Mouse (Mus musculus) 3T3-L1 (cell line): ENCODE measurements around the gene Mvk.

ENCODE experiments used
- DNase-seq: peaks from one replicate; pipeline ENCODE4 v3.0.0-alpha.2; 2015; ENCODE audit warnings: low read depth, low spot score

Mvk gene

DNA sequence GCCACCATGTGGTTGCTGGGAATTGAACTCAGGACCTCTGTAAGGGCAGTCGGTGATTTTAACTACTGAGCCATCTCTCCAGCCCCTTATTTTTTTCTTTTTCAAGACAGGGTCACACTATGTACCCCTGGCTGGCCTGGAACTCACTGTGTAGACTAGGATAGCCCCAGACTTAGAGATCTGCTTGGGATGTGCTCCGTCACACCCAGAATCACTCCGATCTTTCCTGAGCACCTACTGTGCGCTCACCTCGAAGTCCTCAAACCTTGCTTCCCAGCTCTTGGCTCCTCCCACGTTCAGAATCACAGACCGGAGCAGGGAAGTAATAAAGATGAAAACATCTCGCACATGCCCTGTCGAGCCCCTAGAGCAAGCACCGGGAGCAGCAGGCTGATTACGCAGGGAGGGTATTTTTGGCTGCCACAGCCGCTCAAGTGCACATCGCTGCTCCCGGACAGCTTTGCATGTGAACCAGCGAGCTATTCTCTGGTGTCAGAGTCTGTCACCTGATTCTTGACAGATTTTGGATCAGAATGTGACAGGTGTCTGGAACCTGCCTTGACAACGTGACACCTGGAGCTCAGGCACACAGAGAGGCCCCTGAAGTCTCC lies 13.0 kb downstream of the Mvk start:
- no peak for DNase-seq

DNA sequence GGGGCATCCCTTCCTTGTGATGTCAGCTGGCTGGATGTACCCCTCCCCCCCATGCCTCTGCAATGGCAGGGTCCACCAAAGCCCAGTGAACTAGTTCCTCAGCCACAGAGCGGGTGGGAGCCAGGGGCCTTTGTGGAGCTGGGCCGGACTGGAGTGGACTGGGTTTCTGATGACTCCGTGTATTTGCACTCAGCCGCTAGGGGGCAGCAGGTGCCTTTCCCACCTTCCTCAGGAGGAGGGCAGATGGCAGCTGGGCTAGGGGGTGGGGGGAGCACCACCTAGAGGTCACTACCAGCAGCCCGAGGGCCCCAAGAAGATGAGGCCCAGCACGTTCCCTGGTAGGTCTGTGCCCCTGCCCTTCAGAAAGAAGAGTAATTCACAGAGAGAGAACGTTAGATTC lies 17.2 kb downstream of the Mvk start:
- peak; percentile 82 for DNase-seq

DNA sequence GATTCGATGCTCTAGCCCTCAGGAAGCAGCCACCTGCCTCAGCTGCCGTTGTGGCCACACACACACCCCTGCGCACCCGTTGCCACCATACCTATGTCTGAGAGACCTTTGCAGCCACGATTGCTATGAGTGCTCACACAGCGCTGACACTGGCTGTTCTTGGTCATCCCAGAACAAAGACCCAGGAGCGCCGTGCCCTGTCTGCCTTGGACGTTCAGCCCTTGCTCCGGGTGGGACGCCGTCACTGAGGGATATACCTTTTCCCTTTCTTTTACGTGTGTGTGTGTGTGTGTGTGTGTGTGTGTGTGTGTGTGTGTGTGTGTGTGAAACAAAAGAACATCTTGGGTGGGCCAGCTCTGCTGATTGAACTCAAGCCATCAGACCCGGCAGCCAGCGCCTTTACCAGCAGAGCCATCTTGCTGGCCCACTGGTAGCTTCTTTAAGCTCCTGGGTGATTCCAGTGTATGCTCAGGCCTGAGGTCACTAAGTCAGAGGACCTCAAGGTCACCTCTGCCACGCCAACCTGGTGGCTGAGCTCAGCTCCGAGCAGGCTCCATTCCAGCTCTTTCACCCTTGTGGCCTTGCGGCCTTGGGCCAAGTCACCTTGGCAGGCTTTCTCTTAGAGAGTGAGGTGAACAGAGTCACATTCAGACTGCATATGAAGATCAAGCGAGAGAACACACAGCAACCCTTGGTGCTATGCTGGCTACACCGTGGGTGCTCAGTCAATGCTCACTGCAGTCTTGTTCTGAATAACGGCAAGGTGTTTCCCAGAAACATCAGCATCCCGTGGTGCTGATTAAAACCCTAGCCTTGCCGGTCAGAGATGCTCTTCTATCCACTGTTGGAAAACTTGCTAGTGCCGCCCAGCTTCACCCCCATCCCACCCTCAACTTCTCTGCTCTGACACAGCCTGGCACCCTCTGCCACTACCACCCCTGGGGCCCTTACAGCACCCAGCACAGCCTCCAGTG lies 18.3 kb downstream of the Mvk start:
- DNase-seq = no peak

DNA sequence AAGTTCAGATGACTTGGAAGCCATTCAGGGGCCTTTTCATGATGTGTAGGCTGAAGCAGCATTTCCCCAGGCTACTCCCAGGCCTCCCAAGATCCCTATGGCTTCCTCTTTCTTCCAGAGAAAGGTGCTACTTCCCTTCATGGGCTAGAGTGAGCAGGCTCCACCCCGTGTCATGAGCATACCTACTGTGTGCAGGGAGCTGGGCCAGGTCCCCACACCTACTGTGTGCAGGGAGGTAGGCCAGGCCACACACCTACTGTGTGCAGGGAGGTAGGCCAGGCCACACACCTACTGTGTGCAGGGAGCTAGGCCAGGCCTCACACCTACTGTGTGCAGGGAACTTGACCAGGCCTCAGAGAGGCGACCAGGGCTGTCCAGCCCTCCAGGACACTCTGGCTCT lies 20.5 kb downstream of the Mvk start:
- no peak for DNase-seq

DNA sequence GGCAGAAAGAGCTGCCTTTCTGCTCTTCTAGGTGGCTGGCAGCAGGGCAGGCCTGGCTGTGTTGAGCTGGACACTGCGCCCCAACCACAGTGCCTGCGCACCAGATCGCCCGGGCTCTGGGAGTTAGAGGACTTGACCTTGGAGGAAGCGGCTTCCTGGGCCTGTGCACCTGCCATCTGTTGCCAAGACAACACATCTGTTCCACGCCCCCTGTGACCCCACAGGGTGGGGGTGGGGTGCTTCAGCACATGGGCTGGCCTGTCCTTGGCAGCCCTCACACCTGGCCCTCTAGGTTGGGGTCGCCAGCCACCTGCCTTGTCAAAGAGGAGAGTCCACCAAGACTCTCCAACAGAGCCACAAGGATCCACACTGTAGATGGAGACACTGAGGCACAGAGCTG lies 21.6 kb downstream of the Mvk start:
- DNase-seq = no peak

DNA sequence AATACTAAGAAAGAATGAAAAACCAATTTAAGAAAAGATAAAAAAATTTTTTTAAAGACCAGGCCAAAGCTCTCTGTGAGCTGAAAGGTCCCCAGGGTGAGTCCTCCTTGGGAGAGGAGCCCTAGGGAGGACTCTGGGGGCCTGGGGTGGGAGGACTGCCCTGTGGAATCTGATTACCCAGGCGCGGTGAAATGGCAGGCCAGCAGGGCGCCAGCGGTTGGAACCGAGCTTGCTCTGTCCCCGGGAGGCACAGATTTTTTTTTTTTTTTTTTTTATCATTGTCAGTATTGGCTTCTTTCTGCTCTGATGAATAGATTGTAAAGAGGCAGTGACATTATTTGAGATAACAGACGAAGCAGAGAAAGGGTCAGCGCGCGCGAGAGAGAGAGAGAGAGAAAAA lies 22.9 kb downstream of the Mvk start:
- no peak for DNase-seq

DNA sequence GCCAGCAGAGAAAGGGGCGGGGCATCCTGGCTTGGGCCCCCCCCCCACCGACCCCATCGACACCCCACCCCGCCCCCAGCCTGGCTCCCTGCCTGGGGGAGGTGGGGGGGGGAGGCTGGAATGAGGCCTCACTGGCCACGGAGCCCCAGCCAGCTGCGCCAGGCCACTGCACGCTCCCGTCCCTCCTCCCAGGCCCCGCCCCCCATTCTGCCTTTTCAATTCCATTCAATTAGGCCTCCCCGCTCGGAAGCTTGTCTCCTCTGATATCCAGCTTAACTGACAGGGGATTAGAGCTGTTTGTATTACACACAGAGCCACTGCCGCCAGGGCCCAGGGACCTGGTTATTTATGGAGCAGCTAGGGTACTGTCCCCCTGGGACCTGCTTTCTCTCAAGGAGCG lies 23.4 kb downstream of the Mvk start:
- no peak for DNase-seq

DNA sequence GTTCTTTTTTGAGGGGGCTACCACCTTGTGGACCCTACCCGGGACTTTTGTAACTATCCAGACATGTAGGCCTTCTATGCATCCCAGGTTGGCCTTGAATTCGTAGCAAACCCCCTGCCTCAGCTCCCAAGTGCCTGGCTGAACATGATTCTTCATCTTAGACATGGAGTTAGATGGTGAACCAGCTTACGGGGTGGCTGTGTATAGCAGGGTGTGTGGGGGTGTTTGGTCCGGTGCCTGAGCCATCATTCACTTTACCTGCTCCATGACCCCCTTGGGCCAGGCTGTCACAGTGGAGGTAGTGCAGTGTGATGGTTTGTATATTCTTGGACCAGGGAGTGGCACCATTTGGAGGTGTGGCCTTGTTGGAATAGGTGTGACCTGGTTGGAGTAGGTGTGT lies 23.9 kb downstream of the Mvk start:
- no peak for DNase-seq

DNA sequence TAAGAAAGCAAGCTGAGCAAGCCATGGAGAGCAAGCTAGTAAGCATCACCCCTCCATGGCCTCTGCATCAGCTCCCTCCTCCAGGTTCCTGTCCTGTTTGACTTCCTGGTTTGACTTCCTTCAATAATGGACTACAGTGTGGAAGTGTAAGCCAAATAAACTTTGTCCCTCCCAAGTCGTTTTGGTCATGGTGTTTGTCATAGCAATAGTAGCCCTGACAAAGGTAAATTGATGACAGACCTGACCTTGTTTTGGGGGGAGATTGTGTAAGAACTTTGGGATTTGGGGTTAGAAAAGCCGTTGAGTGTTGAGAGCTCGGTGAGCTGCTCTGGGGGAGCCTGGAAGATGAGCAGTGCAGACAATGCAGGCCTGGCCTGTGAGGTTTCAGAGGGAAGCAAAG lies 26.3 kb downstream of the Mvk start:
- no peak for DNase-seq

DNA sequence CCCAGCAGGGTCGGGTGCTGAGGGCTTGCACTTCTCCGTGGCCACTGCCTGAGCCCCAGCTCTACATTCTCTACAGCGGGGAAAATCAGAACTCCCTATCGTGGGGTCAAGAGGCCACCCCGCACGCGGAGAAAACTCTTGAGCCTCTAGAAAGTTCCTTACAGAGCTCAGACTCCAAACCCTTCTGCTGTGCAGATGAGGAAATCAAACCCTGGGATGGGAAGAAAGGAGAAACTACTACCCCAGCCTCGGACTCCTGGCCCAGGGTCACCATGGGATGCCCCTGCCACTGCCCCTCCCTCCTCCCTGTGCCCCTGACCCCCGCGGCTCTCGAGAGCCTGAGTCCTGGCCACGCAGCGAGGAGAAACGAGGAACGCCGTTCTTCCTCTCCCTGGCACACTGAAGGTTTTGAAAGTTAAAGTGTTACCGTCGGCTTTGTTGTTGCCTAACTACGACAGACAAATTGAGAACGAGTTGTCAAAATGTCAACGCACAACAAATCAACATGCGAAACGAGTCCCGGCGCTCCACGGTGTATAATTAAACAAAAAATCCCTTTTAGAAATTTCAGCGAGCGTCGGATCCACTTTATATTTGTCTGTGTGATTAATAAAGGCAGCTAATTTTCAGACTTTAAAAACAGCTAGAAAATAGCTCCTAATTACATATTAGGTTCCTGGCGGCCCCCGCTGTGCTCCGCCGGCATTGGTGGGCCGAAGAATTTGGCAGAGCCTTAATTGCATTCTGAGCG lies 30.8 kb downstream of the Mvk start:
- no peak for DNase-seq

DNA sequence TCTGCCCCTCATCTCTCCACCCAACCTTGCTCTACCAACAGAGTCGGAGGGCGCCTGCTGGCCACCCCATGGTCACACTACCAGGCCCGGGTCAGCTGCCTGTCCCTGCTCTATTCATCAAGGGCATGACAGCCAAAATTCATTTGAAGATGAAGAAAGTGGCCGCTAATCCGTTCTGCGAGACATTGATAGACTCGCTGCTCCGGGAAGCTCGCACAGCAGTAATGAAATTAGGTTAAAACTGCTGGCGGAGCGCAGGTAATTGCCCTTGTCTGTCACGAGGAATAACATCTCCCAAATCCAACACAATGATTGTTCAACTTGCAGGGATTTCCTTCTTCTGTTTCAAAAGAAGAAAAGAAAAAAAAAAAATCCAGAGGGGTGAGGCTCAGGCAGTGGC lies 34.2 kb downstream of the Mvk start:
- no peak for DNase-seq

DNA sequence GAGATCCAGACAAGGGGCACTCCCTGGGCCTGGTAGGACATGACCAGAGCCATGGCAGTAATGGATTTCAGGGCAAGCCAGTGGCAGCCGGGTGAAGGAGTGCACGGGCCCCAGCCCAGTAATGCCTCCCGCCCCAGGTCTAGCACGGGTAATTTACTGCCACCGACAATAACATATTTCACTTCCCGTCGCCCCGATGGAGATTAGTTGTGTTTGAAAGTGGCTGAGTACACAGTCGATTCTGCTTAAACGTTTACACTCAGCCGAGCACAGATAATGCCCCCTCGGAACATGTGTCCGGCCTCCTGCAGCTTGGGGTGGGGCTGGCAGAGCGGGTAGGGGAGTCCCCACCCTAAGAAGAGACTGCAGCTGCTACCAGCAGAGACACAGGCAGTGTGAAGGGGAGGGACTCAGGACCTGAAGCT lies 38.5 kb downstream of the Mvk start:
- DNase-seq = no peak

DNA sequence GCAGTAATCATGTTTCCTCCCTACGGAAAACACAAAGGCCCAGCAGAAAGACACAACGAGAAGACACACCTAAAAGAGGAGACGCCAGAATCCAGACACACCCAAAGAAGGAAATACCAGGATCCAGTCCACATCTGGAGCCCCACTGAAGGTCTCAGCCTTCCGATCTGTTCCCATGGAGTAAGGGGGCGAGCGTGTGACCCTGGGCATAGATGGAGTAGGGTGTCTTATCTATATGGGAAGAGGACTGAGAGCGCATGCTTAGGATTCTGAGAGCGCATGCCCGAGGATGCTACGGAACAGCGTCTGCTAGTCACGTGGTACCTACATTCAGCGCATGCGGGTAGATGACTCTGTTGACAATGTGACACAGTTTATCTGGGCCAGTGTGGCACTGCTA lies 41.6 kb downstream of the Mvk start:
- DNase-seq = no peak

DNA sequence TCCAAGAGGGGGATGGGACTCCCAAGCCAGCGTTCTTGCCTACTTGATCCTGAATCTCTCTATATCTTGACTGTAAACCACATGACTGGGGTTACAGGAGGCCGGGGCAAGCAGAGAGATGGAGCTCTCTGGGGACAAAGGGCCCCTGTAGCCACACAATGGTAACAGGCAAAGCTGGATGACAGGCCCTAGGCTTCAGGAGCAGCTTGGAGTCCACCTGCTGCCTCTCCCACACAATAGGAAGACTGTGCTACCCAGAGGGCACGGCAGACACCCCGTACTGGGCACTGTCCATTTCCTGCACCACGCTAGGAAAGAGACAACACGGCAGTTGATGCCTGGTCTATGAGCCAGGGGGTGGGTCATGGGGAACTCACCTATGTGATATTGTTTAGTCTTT lies 45.5 kb downstream of the Mvk start:
- no peak for DNase-seq

DNA sequence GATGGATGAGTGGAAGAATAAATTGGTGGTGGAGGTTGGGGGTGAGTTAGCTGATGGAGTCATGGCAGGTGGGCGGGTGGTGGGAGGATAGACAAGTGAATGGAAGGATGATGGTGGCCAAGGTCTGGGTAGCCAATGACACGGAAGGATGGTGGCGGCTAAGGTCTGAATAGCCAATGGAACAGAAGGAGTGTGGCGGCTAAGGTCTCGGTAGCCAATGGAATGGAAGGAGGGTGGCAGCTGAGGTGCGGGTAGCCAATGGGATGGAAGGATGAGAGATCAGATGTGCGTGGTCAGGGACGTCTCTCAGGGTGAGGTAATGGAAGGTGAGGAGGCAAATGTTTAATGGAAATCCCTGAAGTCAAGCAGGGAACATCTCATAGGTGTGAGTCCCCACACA lies 46.2 kb downstream of the Mvk start:
- no peak for DNase-seq

DNA sequence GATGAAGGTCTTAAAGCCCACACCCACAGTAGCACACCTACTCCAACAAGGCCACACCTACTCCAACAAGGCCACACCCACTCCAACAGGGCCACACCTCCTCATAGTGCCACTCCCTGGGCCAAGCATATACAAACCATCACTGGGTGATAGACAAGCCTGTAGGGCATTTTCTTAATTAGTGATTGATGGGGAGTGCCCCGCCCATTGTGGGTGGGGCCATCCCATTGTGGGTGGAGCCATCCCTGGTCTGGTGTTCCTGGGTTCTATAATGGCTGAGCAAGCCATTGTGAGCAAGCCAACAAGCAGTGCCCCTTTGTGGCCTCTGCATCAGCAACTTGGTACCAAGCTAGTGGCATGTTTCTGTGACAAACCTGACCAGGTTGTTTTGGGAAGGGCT lies 50.7 kb downstream of the Mvk start:
- no peak for DNase-seq

DNA sequence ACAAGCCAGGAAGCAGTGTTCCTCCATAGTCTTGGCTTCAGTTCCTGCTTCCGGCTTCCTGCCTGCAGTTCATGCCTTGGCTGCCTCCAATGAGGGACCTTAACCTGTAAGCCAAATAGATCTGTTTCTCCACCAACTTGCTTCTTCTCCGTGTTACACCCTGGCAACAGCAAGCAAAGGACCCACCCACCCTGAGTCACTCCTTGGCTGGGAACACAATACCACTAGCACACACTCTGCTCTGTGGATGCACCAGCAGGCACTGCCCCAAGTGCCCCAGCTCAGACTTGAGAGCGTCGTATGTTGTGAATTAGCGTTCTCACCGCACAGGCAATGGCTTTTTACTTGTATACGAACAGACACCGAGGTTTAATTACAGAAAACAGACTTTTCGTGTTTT lies 57.2 kb downstream of the Mvk start:
- peak; percentile 44 for DNase-seq

DNA sequence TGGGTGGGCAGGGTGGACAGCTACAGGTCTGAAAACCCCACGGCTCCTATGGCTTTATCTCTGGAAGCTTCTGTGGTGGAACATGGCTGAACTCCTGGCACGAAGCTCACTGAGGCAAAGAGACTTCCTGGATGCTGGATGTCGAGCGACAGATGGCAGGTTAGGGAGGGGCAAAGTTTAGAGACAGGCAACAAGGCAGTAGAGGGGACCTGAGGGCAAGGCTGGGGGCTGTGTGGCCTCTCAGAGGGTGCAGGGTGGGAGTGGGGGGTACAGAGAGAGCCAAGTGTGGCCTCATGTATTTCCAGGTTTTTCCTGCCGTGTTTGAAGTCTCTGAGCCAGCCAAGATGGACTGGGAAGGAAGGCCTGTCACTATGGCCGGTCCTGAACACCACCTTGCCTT lies 60.8 kb downstream of the Mvk start:
- no peak for DNase-seq

DNA sequence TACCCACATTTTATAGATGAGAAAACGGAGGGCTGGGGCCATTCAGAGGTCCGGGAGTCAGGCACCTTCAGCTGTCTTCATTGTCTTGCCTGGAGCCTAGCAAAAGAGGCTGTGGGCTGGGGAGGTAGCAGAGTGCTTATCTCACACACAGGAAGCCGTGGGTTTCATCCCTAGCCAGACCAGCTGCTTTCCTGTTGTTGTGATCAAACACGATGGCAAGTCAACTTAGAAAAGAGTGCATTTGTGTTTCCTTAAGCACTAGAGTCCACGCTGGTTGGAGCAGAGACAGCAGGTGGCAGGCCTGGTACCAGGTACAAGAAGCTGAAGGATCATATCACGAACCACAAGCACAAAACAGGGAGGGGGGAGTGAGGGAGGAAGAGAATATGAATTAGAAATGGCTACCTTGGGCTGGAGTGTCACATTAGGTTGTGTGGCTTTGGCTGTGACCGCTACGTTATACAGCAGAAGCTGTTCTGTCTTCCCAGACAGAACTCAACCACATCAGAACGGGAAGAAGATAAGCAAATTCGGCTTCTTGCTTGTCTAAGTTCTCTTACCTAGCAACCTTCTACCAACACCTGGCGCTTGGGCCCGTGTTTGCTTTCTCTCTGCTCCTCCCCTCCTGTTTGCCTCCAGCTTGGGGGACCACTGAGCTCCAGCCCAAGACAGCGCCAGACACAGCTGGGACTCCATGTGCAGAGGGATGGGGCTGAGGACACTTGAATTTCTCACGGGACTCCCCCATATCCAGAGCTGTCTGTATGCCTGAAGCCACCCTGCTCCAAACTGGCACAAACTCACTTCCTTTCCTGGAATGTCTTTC lies 61.4 kb downstream of the Mvk start:
- no peak for DNase-seq

DNA sequence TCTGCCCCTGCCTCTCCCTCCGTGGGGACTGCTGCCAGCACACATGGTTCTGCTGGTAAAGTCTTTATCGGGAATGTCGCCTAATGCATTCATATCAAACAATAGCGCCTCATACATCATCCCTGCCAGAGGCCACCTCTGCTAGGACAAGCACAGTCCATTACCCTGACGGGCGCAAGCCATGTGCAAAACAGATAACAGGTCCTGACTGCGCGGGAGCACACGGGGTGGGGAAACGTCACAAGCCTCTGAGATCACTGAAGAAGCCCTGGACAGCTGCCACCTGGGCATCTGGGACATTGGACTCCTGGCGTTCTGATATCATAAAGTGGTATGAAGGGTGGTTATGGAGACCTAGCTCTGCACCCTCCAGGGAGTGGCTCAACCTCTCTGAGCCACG lies 63.3 kb downstream of the Mvk start:
- DNase-seq = no peak

DNA sequence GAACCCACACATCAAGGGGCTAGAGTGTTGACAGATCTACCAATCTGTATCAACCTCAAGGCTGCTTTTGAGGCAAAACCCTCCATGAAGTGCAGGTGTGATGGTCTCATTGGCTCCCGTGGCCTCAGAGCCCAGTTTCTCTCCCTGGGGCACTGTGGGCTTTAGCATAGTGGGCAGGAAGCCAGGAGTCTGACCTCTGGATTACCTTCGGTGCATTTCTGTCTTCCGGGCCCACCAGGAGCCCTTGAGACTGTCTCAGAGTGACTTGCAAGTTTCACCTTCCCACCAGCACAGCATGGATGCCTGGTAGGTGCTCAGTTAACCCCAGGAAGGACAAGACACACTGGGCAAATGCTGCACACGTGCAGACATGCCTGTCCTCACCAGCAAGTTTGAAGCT lies 63.9 kb downstream of the Mvk start:
- peak; percentile 6 for DNase-seq

DNA sequence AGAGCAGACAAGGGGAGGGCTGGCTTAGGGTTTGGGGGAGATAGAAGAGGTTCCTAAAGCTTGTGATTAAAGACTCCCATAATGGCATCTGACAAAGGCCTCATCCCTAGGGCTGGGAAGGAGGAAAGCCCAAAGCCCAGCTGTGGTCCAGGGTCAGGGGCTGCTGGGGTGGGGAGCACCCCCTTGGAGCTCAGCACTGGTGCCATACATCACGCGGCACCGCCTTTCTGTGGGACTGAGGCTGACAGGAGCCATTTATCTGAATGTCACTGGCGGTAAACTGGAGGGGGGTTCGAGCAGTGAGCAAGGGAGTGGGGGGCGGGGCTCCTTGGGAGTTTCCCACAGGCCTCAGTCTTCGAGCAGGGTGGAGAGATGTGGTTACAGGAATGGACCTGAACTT lies 65.4 kb downstream of the Mvk start:
- no peak for DNase-seq
